Mouse (Mus musculus) frontal cortex, postnatal 25 days (tissue): ENCODE measurements around the gene Ston2.

ENCODE experiments used
- DNase-seq, 2 experiments: peaks; one replicate each; pipeline ENCODE4 v3.0.0; 2022; ENCODE audit warnings: low spot score in 2 of 2

The Ston2 gene

GRCm38 (mm10) chr12:91707807-91708206 is 80.4 kb downstream of the Ston2 start:
- no peak for DNase-seq

GRCm38 (mm10) chr12:91703533-91703932 is 84.7 kb downstream of the Ston2 start:
- DNase-seq, result no peak

- DNase-seq, result no peak
These were observed 85.4 kb downstream of the Ston2 start for GRCm38 (mm10) chr12:91702829-91703228.

- DNase-seq, result no peak
These were observed 88.6 kb downstream of the Ston2 start for GRCm38 (mm10) chr12:91699451-91700141.

DNA sequence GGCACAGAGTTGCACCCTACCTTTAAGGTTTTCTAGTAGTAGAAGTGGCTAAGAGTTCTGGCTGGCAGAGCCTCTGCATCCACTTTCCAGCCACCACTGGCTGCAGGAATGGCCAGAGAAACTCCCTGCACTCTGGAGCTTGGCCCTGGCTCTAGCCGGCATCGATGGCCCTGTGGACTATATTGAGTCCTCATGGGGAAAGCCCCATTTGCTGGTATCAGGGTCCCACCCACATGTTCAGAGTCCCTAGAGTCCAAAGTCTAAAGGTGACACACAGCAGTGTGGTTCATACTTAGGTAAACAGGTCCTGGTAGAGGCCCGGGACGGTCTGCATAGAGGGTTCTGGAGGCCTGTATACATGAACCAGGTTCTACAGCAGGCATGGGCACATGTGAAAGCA is 92.0 kb downstream of the Ston2 start:
- DNase-seq, result no peak

DNA sequence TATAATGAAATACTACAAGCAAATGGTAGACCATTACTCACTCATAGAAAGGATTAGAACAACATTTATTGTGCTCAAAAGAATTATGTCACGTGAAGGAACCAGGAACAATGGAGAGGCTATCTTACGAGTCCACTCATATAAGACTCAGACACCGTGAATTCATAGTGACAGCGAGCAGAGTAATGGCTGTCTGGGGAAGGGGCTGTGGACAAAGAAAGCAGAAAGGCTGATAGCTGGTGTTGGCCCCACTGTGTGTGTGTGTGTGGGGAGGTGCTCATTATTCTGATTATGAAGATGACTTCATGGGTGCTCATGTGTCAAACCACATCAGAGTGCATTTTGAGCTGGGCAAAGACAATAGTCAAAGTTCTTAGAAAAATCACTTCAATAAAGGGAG is 92.4 kb downstream of the Ston2 start:
- DNase-seq, result no peak

GRCm38 (mm10) chr12:91694748-91695147 is 93.4 kb downstream of the Ston2 start:
- no peak for DNase-seq

- DNase-seq, result no peak
These were observed 94.6 kb downstream of the Ston2 start for GRCm38 (mm10) chr12:91693566-91693965.

DNA sequence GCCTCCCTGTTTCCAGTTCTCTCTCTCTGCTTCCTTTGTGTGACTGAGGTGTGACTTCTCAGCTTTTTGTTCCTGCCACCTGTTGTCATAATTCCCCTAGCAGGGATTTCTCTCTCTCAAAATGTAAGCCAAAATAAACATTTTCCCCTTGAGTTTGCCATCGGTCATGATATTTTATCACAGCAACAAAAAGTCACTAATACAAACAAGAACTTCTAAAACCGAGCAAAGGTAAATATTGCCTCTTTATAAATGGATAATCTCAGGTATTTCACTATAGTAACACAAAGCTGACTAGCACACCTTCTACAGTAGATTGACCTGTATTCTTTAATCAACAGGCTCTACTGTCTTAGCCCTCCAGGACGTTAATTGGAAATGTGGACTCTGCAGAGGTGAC is 95.2 kb downstream of the Ston2 start:
- DNase-seq, result no peak

DNA sequence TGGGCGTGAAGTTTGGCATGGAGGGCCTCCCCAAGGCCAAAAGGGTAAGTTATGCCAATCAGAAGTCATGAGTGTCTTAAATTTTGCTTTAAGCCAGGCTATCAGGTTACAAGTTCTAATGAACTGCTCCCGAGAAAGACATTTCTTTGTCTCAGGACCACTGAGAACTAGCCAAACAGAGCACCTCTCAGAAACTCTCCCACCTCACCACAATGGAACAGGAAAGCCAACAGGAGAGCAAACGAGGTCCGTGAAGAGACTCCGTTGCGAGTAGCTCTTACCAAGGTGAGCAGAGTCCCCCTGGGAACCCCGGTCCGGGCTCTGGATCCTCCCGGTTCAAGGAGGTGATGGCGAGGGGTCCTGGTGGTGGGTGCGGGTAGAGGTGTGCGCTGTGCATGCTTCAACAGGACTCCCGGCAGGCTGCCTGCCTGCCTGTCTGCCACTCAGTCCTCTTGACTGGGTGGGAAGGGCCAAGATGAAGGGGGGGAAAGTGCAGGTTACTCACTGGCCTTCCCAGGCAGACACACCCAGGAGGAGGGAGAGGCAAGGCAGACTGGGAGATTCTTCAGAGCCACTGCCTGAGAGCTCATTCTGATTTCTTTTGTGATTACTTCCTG is 102.4 kb downstream of the Ston2 start:
- DNase-seq, result no peak

GRCm38 (mm10) chr12:91684840-91685415 is 103.3 kb downstream of the Ston2 start:
- DNase-seq, result no peak

- no peak for DNase-seq
These were observed 103.9 kb downstream of the Ston2 start for GRCm38 (mm10) chr12:91684101-91684839.

- no peak for DNase-seq
These were observed 104.6 kb downstream of the Ston2 start for GRCm38 (mm10) chr12:91683549-91684100.

- no peak for DNase-seq
These were observed 105.1 kb downstream of the Ston2 start for GRCm38 (mm10) chr12:91683096-91683495.

GRCm38 (mm10) chr12:91679320-91680064 is 108.7 kb downstream of the Ston2 start:
- no peak for DNase-seq

GRCm38 (mm10) chr12:91675937-91676336 is 112.2 kb downstream of the Ston2 start:
- DNase-seq, result no peak

- DNase-seq, result no peak
These were observed 115.0 kb downstream of the Ston2 start for GRCm38 (mm10) chr12:91673141-91673540.

DNA sequence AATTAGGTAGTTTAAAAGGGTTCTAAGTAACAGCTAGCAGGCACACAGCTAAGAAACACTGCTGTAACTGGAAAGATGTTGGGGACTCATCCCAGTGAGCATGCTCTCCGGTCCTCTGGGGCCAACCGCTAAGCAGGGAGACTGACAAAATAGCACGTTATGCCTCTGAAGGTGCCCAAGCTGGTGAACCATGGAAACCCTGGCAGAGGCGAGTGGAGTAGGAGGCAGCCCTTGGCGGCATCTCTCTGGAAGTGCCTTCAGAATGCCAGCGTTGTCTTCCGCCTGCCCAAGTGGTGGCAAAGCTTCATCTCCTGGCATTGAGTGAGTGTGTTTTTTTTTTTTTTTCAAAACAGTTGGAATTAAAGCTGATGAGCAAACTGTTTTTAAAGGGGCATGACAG is 115.7 kb downstream of the Ston2 start:
- peak in 1 of 2 experiments; percentile 12 for DNase-seq

DNA sequence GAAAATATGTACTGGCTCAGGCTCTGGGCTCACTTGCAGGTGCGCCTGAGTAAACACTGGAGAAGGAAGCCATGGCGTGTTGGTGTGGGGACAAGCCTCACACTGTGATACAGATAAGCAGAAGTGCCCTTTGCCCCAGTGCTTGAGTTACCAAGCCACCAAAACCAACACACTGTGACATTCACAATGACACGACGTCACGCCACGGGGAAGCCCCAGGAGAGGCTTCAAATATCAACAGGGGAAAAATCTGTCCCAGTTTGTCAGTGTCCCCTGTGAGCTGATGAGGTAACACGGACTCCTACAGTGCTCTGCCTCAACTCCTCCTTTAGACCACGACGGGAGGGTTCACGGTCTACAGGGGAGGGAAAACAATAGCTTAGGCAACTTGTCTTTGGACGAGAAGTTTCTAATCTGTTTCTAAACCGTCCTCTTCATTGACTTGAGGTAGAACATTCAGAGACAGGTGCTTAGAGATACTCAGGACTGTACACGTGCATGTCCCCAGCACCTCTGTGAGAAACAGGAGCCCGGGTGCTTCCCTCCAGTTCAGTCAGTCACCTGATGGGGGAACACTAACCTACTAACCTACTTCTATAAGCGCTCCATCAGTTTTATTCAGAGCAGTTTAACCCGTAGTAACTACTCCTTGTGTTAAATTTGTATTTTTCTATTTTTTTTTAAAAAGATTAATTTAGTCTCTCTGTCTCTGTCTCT is 119.5 kb downstream of the Ston2 start:
- DNase-seq, result no peak

DNA sequence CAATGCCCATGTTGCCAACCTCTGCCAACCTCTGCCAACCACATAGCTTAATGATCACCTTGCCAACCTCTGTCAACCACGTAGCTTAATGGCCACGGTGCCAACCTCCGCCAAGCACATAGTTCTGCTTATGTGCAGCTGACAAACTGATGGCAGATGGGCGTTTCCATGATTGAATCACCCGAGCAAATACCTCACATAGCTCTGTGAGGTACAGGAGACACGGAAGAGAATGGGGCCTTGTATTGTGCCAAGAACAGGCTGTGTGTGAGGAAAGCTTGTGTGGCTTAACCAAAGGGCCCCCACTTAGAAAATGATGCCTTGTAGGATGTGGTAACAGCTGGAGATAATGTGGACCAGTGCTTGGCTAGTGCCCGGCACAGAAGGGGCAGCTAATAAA is 120.4 kb downstream of the Ston2 start:
- no peak for DNase-seq

DNA sequence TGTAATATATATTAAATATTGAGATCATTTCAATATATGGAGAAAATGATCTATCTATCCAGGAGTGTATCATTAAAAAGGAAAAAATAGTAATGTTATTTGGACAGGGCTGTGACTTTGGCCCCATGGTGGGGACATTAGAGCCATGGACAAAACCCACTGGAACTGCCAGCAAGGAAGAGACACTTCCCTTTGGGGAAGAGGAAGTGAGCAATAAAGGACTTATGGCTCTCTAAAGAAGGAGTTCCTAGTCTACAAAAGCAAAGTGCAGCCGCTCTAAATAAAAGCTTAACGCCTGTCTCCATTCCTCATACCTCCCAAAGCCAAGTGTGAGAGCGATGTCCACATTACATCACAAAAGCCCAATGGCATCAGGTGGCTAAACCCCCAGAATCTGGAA is 121.6 kb downstream of the Ston2 start:
- no peak for DNase-seq
